Mouse (Mus musculus): ENCODE data around the gene Vps41. TPM values are rescaled to one million over a fixed set of nuclear protein-coding genes. Genes with fewer than 3 reads are reported as not detected.

The Vps41 gene
- total and polyA plus RNA-seq, 3 experiments = 26.0 to 27.2 TPM; not detected in 1

DNA sequence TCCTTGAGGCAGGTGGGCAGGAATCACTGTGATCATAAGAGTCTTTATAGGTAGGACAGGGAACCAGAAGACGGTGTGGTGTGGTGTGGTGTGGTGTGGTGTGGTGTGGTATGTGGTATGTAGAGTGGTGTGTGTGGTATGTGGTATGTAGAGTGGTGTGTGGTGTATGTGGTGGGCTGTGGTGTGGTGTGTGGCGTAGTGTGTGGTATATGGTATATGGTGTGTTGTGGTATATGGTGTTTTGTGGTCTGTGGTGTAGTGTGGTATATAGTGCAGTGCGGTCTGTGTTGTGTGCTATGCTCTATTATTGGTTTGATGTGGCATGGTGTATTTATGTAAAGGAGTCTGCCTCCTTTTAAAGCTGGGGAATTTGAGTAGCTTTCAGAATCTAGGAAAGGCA, 13.6 kb downstream of the Vps41 start:
- no peaks in the 10 kb centered on the region for H3K79me2 ChIP-seq (ENCODE audit: control insufficient read depth, insufficient read depth, low read length, poor library complexity)
- H3K4me1 ChIP-seq (ENCODE audit: control insufficient read depth in 1 of 2, insufficient read depth in 2 of 2, low read length in 2 of 2) = no peaks in the 10 kb centered on the region
- H3K9ac ChIP-seq (ENCODE audit: control insufficient read depth, low read depth, low read length, poor library complexity, severe bottlenecking) = no peak overlapping the region
- no peak overlapping the region for H3K4me3 ChIP-seq (ENCODE audit: control insufficient read depth in 1 of 2, insufficient read depth in 1 of 2, low read depth in 2 of 2, low read length in 2 of 2)
- no peak overlapping the region for H3K27ac ChIP-seq (ENCODE audit: control insufficient read depth, low read depth, low read length)
- H3K36me3 ChIP-seq (ENCODE audit: control insufficient read depth in 1 of 2, insufficient read depth in 2 of 2, low read length in 2 of 2) = peaks cover 0 to 2% of the 10 kb centered on the region in 2 experiments; a peak in 2 of 4 replicates
- DNase-seq (ENCODE audit: low read depth, low spot score) = no peak
- TF ChIP-seq ZNF384 (IDR thresholded peaks at IDR 0.05; ENCODE audit: low read depth, low read length) (no peak), MAZ (IDR thresholded peaks at IDR 0.05; ENCODE audit: low read depth, low read length) (no peak), USF2 (IDR thresholded peaks at IDR 0.05; ENCODE audit: borderline replicate concordance in 1 of 2, insufficient read depth in 1 of 2, low read depth in 1 of 2, low read length in 2 of 2) (no peak), POLR2AphosphoS2 (IDR thresholded peaks at IDR 0.05; ENCODE audit: low read length) (no peak), MAX (IDR thresholded peaks at IDR 0.05; ENCODE audit: low read length) (no peak), RAD21 (IDR thresholded peaks at IDR 0.05; ENCODE audit: low read depth, low read length) (no peak), UBTF (IDR thresholded peaks at IDR 0.05; ENCODE audit: borderline replicate concordance, insufficient read depth, low read depth, low read length) (no peak), NELFE (IDR thresholded peaks at IDR 0.05; ENCODE audit: low read depth, low read length) (no peak), MXI1 (IDR thresholded peaks at IDR 0.05; ENCODE audit: low read depth, low read length) (no peak), CTCF (IDR thresholded peaks at IDR 0.05 in 2 of 3, conservative IDR thresholded peaks at IDR 0.05 in 1 of 3; ENCODE audit: control insufficient read depth in 1 of 3, insufficient read depth in 1 of 3, low read depth in 2 of 3, low read length in 3 of 3, poor library complexity in 1 of 3, severe bottlenecking in 1 of 3) (no peak), MYB (IDR thresholded peaks at IDR 0.05; ENCODE audit: low read depth, low read length) (no peak), USF1 (IDR thresholded peaks at IDR 0.05; ENCODE audit: low read depth, low read length) (no peak), KAT2A (conservative IDR thresholded peaks at IDR 0.05; ENCODE audit: low read depth, low read length) (no peak), MEF2A (IDR thresholded peaks at IDR 0.05; ENCODE audit: extremely low read depth, insufficient replicate concordance, low read depth, low read length, poor library complexity, severe bottlenecking) (no peak), NRF1 (IDR thresholded peaks at IDR 0.05; ENCODE audit: insufficient read depth, low read depth, low read length, poor library complexity, severe bottlenecking) (no peak), POLR2AphosphoS5 (IDR thresholded peaks at IDR 0.05; ENCODE audit: borderline replicate concordance, low read depth, low read length) (no peak; the same call in 1 of the 2 replicates)
- no peaks in the 10 kb centered on the region for H3K9me3 ChIP-seq (replicated peaks; ENCODE audit: insufficient read depth, low read length)
- no peaks in the 10 kb centered on the region for H3K27me3 ChIP-seq (ENCODE audit: control insufficient read depth in 1 of 2, insufficient read depth in 2 of 2, low read length in 2 of 2)

DNA sequence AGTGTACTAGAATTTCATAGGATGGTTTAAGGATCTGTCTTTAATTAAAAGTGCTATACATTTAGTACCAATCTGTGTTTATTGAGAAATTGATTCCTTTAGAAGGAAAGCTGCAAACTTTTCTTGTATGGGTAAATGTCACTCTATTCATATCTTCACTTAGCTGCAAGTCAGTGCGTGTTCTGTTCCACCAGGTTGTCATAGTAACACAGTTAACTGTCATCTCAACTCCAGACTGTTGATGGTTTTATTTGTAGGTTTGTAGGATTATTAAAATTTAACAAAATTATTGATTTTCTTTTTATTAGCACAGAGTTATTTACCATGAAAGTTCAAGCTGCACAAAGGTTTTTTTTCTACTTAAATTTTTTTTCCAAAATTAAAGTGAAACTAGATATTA, 19.5 kb downstream of the Vps41 start:
- Histone ChIP-seq H3K4me3 (ENCODE audit: control insufficient read depth in 1 of 2, insufficient read depth in 1 of 2, low read depth in 2 of 2, low read length in 2 of 2) (no peak overlapping the region), H3K9me3 (replicated peaks; ENCODE audit: insufficient read depth, low read length) (no peaks in the 10 kb centered on the region), H3K27ac (ENCODE audit: control insufficient read depth, low read depth, low read length) (no peak overlapping the region), H3K27me3 (ENCODE audit: control insufficient read depth in 1 of 2, insufficient read depth in 2 of 2, low read length in 2 of 2) (no peaks in the 10 kb centered on the region), H3K4me1 (ENCODE audit: control insufficient read depth in 1 of 2, insufficient read depth in 2 of 2, low read length in 2 of 2) (no peaks in the 10 kb centered on the region), H3K9ac (ENCODE audit: control insufficient read depth, low read depth, low read length, poor library complexity, severe bottlenecking) (no peak overlapping the region), H3K79me2 (ENCODE audit: control insufficient read depth, insufficient read depth, low read length, poor library complexity) (no peaks in the 10 kb centered on the region), H3K36me3 (ENCODE audit: control insufficient read depth in 1 of 2, insufficient read depth in 2 of 2, low read length in 2 of 2) (peaks cover 0 to 2% of the 10 kb centered on the region in 2 experiments; a peak in 2 of 4 replicates)
- no peak for TF ChIP-seq POLR2AphosphoS2 (IDR thresholded peaks at IDR 0.05; ENCODE audit: low read length)
- no peak for DNase-seq (ENCODE audit: low read depth, low spot score)

Measured in MEL (cell line).